Mouse (Mus musculus): Measurements from ENCODE around the gene Pcgf6.
"Not testable (repeated sequence)": the region's sequence is repeated elsewhere in the genome, so short reads cannot be mapped to it uniquely, and the experiment has no call there.

Pcgf6 gene

GRCm38 (mm10) chr19:47024954-47025353 lies 25.8 kb downstream of the Pcgf6 start:
- peak; percentile 64 for DNase-seq

- no peak for DNase-seq
These were observed 27.2 kb downstream of the Pcgf6 start for GRCm38 (mm10) chr19:47023546-47023945.

- no peak for DNase-seq
These were observed 28.0 kb downstream of the Pcgf6 start for GRCm38 (mm10) chr19:47022709-47023108.

GRCm38 (mm10) chr19:47019326-47019725 lies 31.4 kb downstream of the Pcgf6 start:
- no peak for DNase-seq

GRCm38 (mm10) chr19:47018330-47018729 lies 32.4 kb downstream of the Pcgf6 start:
- DNase-seq, result no peak

GRCm38 (mm10) chr19:47017831-47018230 lies 32.9 kb downstream of the Pcgf6 start:
- no peak for DNase-seq

- peak; percentile 88 for DNase-seq
These were observed 34.2 kb downstream of the Pcgf6 start for GRCm38 (mm10) chr19:47016487-47016886.

GRCm38 (mm10) chr19:47015965-47016364 lies 34.7 kb downstream of the Pcgf6 start:
- DNase-seq, result no peak

- no peak for DNase-seq
These were observed 35.3 kb downstream of the Pcgf6 start for GRCm38 (mm10) chr19:47015396-47015795.

GRCm38 (mm10) chr19:47014447-47015381 lies 36.0 kb downstream of the Pcgf6 start, which contains the start of the genes Ina and Nt5c2:
TSS of gene Ina (plus strand) at chr19:47014698.
TSS of gene Nt5c2 (minus strand) at chr19:47015153.
- peak; percentile 38 for DNase-seq

GRCm38 (mm10) chr19:47014159-47014446 lies 36.6 kb downstream of the Pcgf6 start:
- no peak for DNase-seq

GRCm38 (mm10) chr19:47013340-47014158 lies 37.2 kb downstream of the Pcgf6 start:
- DNase-seq, result no peak

GRCm38 (mm10) chr19:47012521-47013130 lies 38.1 kb downstream of the Pcgf6 start:
- no peak for DNase-seq

- no peak for DNase-seq
These were observed 40.8 kb downstream of the Pcgf6 start for GRCm38 (mm10) chr19:47009943-47010342.

- DNase-seq, result no peak
These were observed 41.3 kb downstream of the Pcgf6 start for GRCm38 (mm10) chr19:47009420-47009819.

GRCm38 (mm10) chr19:47006321-47006720 lies 44.4 kb downstream of the Pcgf6 start:
- DNase-seq, result peak; percentile 76

GRCm38 (mm10) chr19:47005873-47006272 lies 44.8 kb downstream of the Pcgf6 start:
- no peak for DNase-seq

- DNase-seq, result no peak
These were observed 46.8 kb downstream of the Pcgf6 start for GRCm38 (mm10) chr19:47003742-47004511.

GRCm38 (mm10) chr19:47000357-47000756 lies 50.3 kb downstream of the Pcgf6 start:
- DNase-seq, result not testable (repeated sequence)

GRCm38 (mm10) chr19:46999753-47000152 lies 51.0 kb downstream of the Pcgf6 start:
- DNase-seq, result no peak

GRCm38 (mm10) chr19:46998953-46999352 lies 51.8 kb downstream of the Pcgf6 start:
- DNase-seq, result no peak

GRCm38 (mm10) chr19:46998168-46998870 lies 52.4 kb downstream of the Pcgf6 start:
- DNase-seq, result no peak

Data from lung, postnatal 10 days (tissue).